ENCODE assay signal across 7 mouse cellular contexts in the genomic region with DNA sequence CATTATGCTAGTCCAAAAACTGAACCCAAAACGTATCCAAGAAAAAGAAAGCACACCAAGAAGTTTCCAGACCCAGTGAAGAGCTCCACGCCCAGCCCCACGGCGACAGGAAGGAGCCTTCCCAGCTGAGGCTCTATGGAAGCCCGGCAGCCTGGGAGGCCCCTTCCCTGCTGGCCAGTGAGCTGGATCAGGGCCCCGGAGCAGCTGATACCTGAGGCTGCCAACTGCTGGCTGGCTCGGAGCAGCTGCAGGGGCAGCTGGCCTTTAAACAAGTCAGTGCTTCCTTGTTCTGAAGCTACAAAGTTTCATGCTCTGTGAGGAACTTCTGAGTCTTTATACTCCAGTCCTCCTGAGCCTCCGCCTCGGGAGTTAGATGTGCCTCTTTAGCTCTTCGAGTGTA. TPM values are rescaled to one million over a fixed set of nuclear protein-coding genes. Genes with fewer than 3 reads are reported as not detected.
DNase-seq lines count a peak whose midpoint lies in the region; ATAC-seq and TF ChIP-seq lines count a peak whose summit lies in the region.

No protein-coding gene starts in this region.

- H3K9ac ChIP-seq in lung, embryonic 15.5 days, result no peak overlapping the region
- H3K9ac ChIP-seq in embryonic facial prominence, embryonic 14.5 days (ENCODE audit: low read depth, low read length), result no peak overlapping the region
- H3K9ac ChIP-seq in heart, embryonic 15.5 days, result no peak overlapping the region

- H3K4me1 ChIP-seq in lung, embryonic 15.5 days, result peaks cover 33% of the 10 kb centered on the region
- no peaks in the 10 kb centered on the region for H3K4me1 ChIP-seq in lung, adult 2 months (ENCODE audit: control insufficient read depth, insufficient read depth, low read length)
- H3K4me1 ChIP-seq in embryonic facial prominence, embryonic 14.5 days (ENCODE audit: control insufficient read depth, insufficient read depth, low read length), result peaks cover 10% of the 10 kb centered on the region
- peaks cover 27% of the 10 kb centered on the region for H3K4me1 ChIP-seq in heart, embryonic 15.5 days (replicated peaks)

- no peak for TF ChIP-seq POLR2A in lung, adult 2 months (IDR thresholded peaks at IDR 0.05; ENCODE audit: borderline replicate concordance, extremely low read depth, low read depth, low read length)

- H3K4me3 ChIP-seq in lung, embryonic 15.5 days, result no peak overlapping the region
- no peak overlapping the region for H3K4me3 ChIP-seq in lung, adult 2 months (replicated peaks; ENCODE audit: extremely low read depth, low read depth, low read length)
- no peak overlapping the region for H3K4me3 ChIP-seq in embryonic facial prominence, embryonic 14.5 days (ENCODE audit: low read depth, low read length)
- no peak overlapping the region for H3K4me3 ChIP-seq in heart, embryonic 15.5 days

- peak overlapping the region; percentile 47; the same call in 1 of the 2 replicates for H3K27ac ChIP-seq in lung, embryonic 15.5 days
- peak overlapping the region; percentile 17 for H3K27ac ChIP-seq in embryonic facial prominence, embryonic 14.5 days (replicated peaks; ENCODE audit: low read depth, low read length)
- H3K27ac ChIP-seq in heart, embryonic 15.5 days, result peak overlapping the region; percentile 44

- TF ChIP-seq CTCF in lung, adult 2 months (IDR thresholded peaks at IDR 0.05; ENCODE audit: insufficient read depth, low read length), result no peak

- H3K27me3 ChIP-seq in lung, embryonic 15.5 days, result no peaks in the 10 kb centered on the region
- H3K27me3 ChIP-seq in embryonic facial prominence, embryonic 14.5 days (replicated peaks; ENCODE audit: control insufficient read depth, insufficient read depth, low read length), result no peaks in the 10 kb centered on the region
- H3K27me3 ChIP-seq in heart, embryonic 15.5 days, result no peaks in the 10 kb centered on the region

- WGBS in lung, embryonic 15.5 days, result 48% methylated on average over 10 of the region's 10 CpGs
- 40% methylated on average over 10 of the region's 10 CpGs for WGBS in lung, adult 2 months
- WGBS in embryonic facial prominence, embryonic 14.5 days, result 62% methylated on average over 9 of the region's 10 CpGs
- WGBS in heart, embryonic 15.5 days, result 42% methylated on average over 10 of the region's 10 CpGs

- peak; percentile 64; the same call in 1 of the 2 replicates for ATAC-seq in lung, embryonic 15.5 days (ENCODE audit: borderline replicate concordance, extremely low read depth, low FRiP score, low TSS enrichment)
- peak; percentile 87 for ATAC-seq in embryonic facial prominence, embryonic 14.5 days (ENCODE audit: low read depth)
- ATAC-seq in heart, embryonic 15.5 days (replicated peaks; ENCODE audit: insufficient number of reproducible peaks, insufficient read depth, low FRiP score, low read depth), result peak; percentile 80

- 0 out of 2 replicates have a peak, but pooled peaks cover 8% of the 10 kb centered on the region for H3K36me3 ChIP-seq in lung, embryonic 15.5 days
- peaks cover 36% of the 10 kb centered on the region; the same call in 1 of the 2 replicates for H3K36me3 ChIP-seq in embryonic facial prominence, embryonic 14.5 days (ENCODE audit: control insufficient read depth, insufficient read depth, low read length)
- peaks cover 13% of the 10 kb centered on the region; the same call in 1 of the 2 replicates for H3K36me3 ChIP-seq in heart, embryonic 15.5 days

- no peak for DNase-seq in lung, adult 2 months
- peak; percentile 86 for DNase-seq in embryonic facial prominence, embryonic 14.5 days (ENCODE audit: low spot score)
- DNase-seq in layer of hippocampus, postnatal 10 days (ENCODE audit: low spot score in 2 of 2), result peak; percentile 64 to 67
- peak; percentile 42 for DNase-seq in right cerebral cortex, adult 18-20 months
- no peak for DNase-seq in natural killer cell, adult 2 months (ENCODE audit: low spot score in 2 of 2)

- H3K4me2 ChIP-seq in lung, embryonic 15.5 days, result no peak overlapping the region
- H3K4me2 ChIP-seq in embryonic facial prominence, embryonic 14.5 days (ENCODE audit: low read depth, low read length), result no peak overlapping the region
- no peak overlapping the region for H3K4me2 ChIP-seq in heart, embryonic 15.5 days

- H3K9me3 ChIP-seq in lung, embryonic 15.5 days, result no peaks in the 10 kb centered on the region
- no peaks in the 10 kb centered on the region for H3K9me3 ChIP-seq in embryonic facial prominence, embryonic 14.5 days (ENCODE audit: control insufficient read depth, low read length)
- no peaks in the 10 kb centered on the region for H3K9me3 ChIP-seq in heart, embryonic 15.5 days (replicated peaks)

RNA-seq across cellular contexts. Expression of gene Slc38a1, which starts 38.4 kb away (rescaled TPM):
- polyA plus RNA-seq in lung, embryonic 15.5 days (2015; fragmentation: Nextera tagmentation; extraction: Ambion mirVana), result 56.4 and 62.0 TPM in 2 replicates
- 17.6 and 19.9 TPM in 2 replicates for polyA plus RNA-seq in lung, adult 2 months (2012; rRNA removed)
- polyA plus RNA-seq in embryonic facial prominence, embryonic 14.5 days (2014; fragmentation: Nextera tagmentation; extraction: Ambion mirVana), result 46.1 and 56.2 TPM in 2 replicates
- polyA plus RNA-seq in heart, embryonic 15.5 days (2015; fragmentation: Nextera tagmentation; extraction: Ambion mirVana), result 66.1 and 67.8 TPM in 2 replicates
- 10 to 100 TPM; 76.7 to 78.8 TPM for total RNA-seq in layer of hippocampus, postnatal 10 days (2021)

Comparison
In these comparisons a context has a peak if more than half of its experiments do, and no peak if none do; other contexts are left out.
1. DNase-seq: peak in embryonic facial prominence, embryonic 14.5 days (single experiment), layer of hippocampus, postnatal 10 days (2 of 2) and right cerebral cortex, adult 18-20 months (single experiment); none in lung, adult 2 months (single experiment) and natural killer cell, adult 2 months (0 of 2).
2. Peak in every context shown above with its lines, with median percentiles within 50 percentile points of each other: ATAC-seq and H3K27ac ChIP-seq.